Mouse (Mus musculus) right cerebral cortex, postnatal 14 days (tissue): ENCODE data around the gene A230050P20Rik.
A peak's percentile ranks its signal among the peaks of the same experiment; 100 is the strongest.

ENCODE experiments used
- DNase-seq: peaks from one replicate; pipeline ENCODE4 v3.0.0; 2022

A230050P20Rik gene

DNA sequence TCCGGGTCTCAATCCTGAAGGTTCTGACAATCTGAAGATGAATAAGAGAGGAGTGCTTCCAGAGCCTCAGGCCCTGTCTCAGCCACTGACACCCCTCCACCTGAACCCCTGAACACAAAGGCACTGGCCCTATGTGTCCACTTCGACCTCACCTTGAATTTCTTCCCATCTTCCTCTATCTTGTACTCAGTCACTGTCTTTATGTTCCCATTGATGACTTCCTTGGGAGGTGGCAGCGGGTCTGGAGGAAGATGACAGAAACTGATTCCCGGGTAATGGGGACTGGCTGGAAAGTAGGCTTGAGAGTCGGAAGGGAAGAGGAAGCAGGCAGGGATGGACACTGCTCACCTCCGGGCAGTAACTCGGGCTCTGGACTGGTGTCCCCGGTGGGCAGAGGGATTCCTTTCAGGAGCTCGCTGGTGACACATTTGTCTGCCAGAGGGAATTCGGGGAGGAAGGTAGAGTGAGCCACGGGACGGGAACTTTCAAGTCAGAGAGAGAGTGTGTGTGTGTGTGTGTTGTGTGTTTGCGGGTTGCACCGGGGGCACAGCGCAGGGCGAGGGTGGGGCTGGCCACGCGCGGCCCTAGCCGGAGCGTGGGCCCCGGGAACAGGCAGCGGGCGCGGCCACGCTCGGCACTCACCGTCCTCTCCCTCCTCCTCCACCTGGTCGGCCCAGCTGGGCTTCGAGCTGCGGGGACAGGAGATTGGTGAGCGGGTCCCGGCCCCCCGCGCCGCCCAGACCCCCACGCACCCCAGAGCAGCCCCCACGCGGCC, 29.5 kb downstream of the A230050P20Rik start:
- no peak for DNase-seq

DNA sequence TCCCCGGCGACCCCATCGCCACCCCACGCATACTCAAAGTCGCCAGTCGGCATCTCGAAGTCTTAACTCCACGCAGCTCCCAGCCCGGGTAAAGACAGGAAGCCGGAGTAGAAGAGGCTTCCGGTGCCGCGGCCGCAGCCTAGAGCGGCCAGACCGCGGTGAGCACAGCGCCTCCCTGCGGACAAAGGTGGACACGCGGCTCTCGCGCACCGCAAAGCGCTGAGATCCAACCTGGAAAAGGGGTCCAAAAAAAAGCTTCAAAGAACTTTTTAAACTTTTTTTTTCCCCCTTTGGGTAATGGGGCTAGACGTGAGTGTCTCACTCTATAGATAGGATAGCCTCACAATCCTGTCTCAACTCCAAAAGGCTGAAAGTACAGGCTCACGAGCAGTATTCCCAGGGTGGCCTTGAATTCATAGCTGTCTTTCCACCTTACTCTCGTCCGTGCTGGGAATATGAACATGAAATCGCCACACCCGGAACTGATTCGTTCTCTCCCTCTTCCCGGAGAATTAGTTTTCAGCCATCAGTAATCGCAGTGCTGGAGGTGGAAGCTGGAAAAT, 30.1 kb downstream of the A230050P20Rik start, which contains the start of gene Eif3g:
Gene Eif3g (minus strand): TSS at position 113 of the 563 bp plus-strand sequence.
- peak; percentile 88 for DNase-seq

GRCm38 (mm10) chr9:20901466-20902173, 33.2 kb downstream of the A230050P20Rik start:
- DNase-seq: no peak

DNA sequence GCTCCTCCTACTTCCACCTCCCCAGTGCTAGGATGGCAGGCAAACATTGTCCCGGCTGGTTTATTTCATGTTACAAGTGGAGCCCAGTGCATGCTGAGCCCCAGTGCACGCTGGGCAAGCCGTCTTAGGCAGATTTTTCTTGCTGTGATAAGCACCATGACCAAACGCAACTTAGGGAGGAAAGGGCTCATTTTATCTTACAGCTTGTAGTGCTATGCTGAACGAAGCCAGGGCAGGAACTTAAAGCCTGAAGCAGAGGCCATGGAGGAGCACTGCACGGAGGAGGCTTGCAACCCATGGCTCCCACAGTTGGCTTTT, 33.7 kb downstream of the A230050P20Rik start:
- DNase-seq: no peak

GRCm38 (mm10) chr9:20909948-20910347, 41.5 kb downstream of the A230050P20Rik start:
- DNase-seq: no peak

- DNase-seq: no peak
Observed at GRCm38 (mm10) chr9:20916160-20916559, 47.7 kb downstream of the A230050P20Rik start.

- DNase-seq: no peak
Observed at GRCm38 (mm10) chr9:20923258-20923657, 54.8 kb downstream of the A230050P20Rik start.
